Mouse (Mus musculus): ENCODE measurements around the gene Adcy4. TPM values are rescaled to one million over a fixed set of nuclear protein-coding genes. Genes with fewer than 3 reads are reported as not detected.
A peak's percentile ranks its signal among the peaks of the same experiment; 100 is the strongest.

The Adcy4 gene
- polyA plus RNA-seq, 1 experiment from 2014 or later, result 7.0 TPM

GRCm38 (mm10) chr14:55822991-55823762, 39.3 kb upstream of the Adcy4 start, which contains the start of gene Nfatc4:
Nfatc4 (plus strand) TSS chr14:55823144.
- Histone ChIP-seq H3K4me3 (replicated peaks) (peak within 1 kb of the TSS; percentile 62), H3K4me1 (replicated peaks) (peaks cover 26% of the 10 kb centered on the region), H3K9ac (peak within 1 kb of the TSS; percentile 73), H3K9me3 (no peaks in the 10 kb centered on the region), H3K4me2 (replicated peaks) (peak within 1 kb of the TSS; percentile 90), H3K27me3 (replicated peaks) (peaks cover 3% of the 10 kb centered on the region; the same call in 1 of the 2 replicates), H3K36me3 (no peaks in the 10 kb centered on the region), H3K27ac (peak within 1 kb of the TSS; percentile 95)
- ATAC-seq, result peak; percentile 89
- WGBS, result under 1% methylated on average over 41 of the region's 46 CpGs

GRCm38 (mm10) chr14:55822435-55822990, 38.6 kb upstream of the Adcy4 start:
- Histone ChIP-seq H3K4me2 (replicated peaks) (peak overlapping the region; percentile 90), H3K4me1 (replicated peaks) (peaks cover 22% of the 10 kb centered on the region), H3K9me3 (no peaks in the 10 kb centered on the region), H3K27ac (peak overlapping the region; percentile 95), H3K9ac (peak overlapping the region; percentile 73; the same call in 1 of the 2 replicates), H3K36me3 (no peaks in the 10 kb centered on the region), H3K27me3 (replicated peaks) (peaks cover 3% of the 10 kb centered on the region; the same call in 1 of the 2 replicates), H3K4me3 (replicated peaks) (peak overlapping the region; percentile 62)
- ATAC-seq, result peak; percentile 29
- 3% methylated on average over 13 of the region's 13 CpGs for WGBS

- no peak for ATAC-seq
- Histone ChIP-seq H3K4me1 (replicated peaks) (peaks cover 11% of the 10 kb centered on the region; the same call in 1 of the 2 replicates), H3K9me3 (no peaks in the 10 kb centered on the region), H3K27ac (no peak overlapping the region), H3K27me3 (replicated peaks) (no peaks in the 10 kb centered on the region), H3K4me3 (replicated peaks) (no peak overlapping the region), H3K36me3 (no peaks in the 10 kb centered on the region), H3K9ac (no peak overlapping the region), H3K4me2 (replicated peaks) (no peak overlapping the region)
- 81% methylated on average over 9 of the region's 9 CpGs for WGBS
These were observed 36.7 kb upstream of the Adcy4 start for GRCm38 (mm10) chr14:55820576-55820975.

GRCm38 (mm10) chr14:55819845-55820405, 36.0 kb upstream of the Adcy4 start:
- no peaks in the 10 kb centered on the region for H3K9me3 ChIP-seq
- ATAC-seq, result no peak
- 81% methylated on average over 7 of the region's 7 CpGs for WGBS
- H3K27ac ChIP-seq, result no peak overlapping the region
- H3K9ac ChIP-seq, result no peak overlapping the region
- H3K36me3 ChIP-seq, result no peaks in the 10 kb centered on the region
- no peak overlapping the region for H3K4me2 ChIP-seq (replicated peaks)
- H3K27me3 ChIP-seq (replicated peaks), result no peaks in the 10 kb centered on the region
- H3K4me1 ChIP-seq (replicated peaks), result peaks cover 10% of the 10 kb centered on the region; the same call in 1 of the 2 replicates
- no peak overlapping the region for H3K4me3 ChIP-seq (replicated peaks)

- Histone ChIP-seq H3K4me1 (replicated peaks) (no peaks in the 10 kb centered on the region), H3K27ac (no peak overlapping the region), H3K27me3 (replicated peaks) (no peaks in the 10 kb centered on the region), H3K4me2 (replicated peaks) (peak overlapping the region; percentile 75), H3K9ac (peak overlapping the region; percentile 31; the same call in 1 of the 2 replicates), H3K9me3 (no peaks in the 10 kb centered on the region), H3K4me3 (replicated peaks) (peak overlapping the region; percentile 42), H3K36me3 (no peaks in the 10 kb centered on the region)
- WGBS, result 19% methylated on average over 17 of the region's 17 CpGs
- ATAC-seq, result peak; percentile 93
These were observed 31.4 kb upstream of the Adcy4 start for GRCm38 (mm10) chr14:55815310-55815751.

GRCm38 (mm10) chr14:55814885-55815284, 31.0 kb upstream of the Adcy4 start:
- Histone ChIP-seq H3K9ac (peak overlapping the region; percentile 31; the same call in 1 of the 2 replicates), H3K9me3 (no peaks in the 10 kb centered on the region), H3K27ac (no peak overlapping the region), H3K4me3 (replicated peaks) (peak overlapping the region; percentile 42), H3K4me2 (replicated peaks) (peak overlapping the region; percentile 75), H3K4me1 (replicated peaks) (no peaks in the 10 kb centered on the region), H3K27me3 (replicated peaks) (no peaks in the 10 kb centered on the region), H3K36me3 (no peaks in the 10 kb centered on the region)
- peak; percentile 87 for ATAC-seq
- 20% methylated on average over 16 of the region's 16 CpGs for WGBS

- ATAC-seq, result peak; percentile 97
- H3K4me1 ChIP-seq (replicated peaks), result 0 out of 2 replicates have a peak, but pooled peaks cover 4% of the 10 kb centered on the region
- peak overlapping the region; percentile 69 for H3K27ac ChIP-seq
- no peaks in the 10 kb centered on the region for H3K27me3 ChIP-seq (replicated peaks)
- no peaks in the 10 kb centered on the region for H3K9me3 ChIP-seq
- WGBS, result 64% methylated on average over 15 of the region's 15 CpGs
- 0 out of 2 replicates have a peak overlapping the region, but pooled peaks have one; percentile 9 for H3K4me2 ChIP-seq (replicated peaks)
- H3K9ac ChIP-seq, result no peak overlapping the region
- no peaks in the 10 kb centered on the region for H3K36me3 ChIP-seq
- H3K4me3 ChIP-seq (replicated peaks), result no peak overlapping the region
These were observed 11.7 kb upstream of the Adcy4 start for GRCm38 (mm10) chr14:55795380-55796163.

- Histone ChIP-seq H3K4me1 (replicated peaks) (0 out of 2 replicates have a peak, but pooled peaks cover 4% of the 10 kb centered on the region), H3K4me2 (replicated peaks) (no peak overlapping the region), H3K9me3 (no peaks in the 10 kb centered on the region), H3K27ac (no peak overlapping the region), H3K9ac (no peak overlapping the region), H3K36me3 (no peaks in the 10 kb centered on the region), H3K4me3 (replicated peaks) (no peak overlapping the region), H3K27me3 (replicated peaks) (no peaks in the 10 kb centered on the region)
- ATAC-seq, result no peak
- WGBS, result 64% methylated on average over 2 of the region's 2 CpGs
These were observed 10.1 kb upstream of the Adcy4 start for GRCm38 (mm10) chr14:55793946-55794345.

- Histone ChIP-seq H3K27me3 (replicated peaks) (no peaks in the 10 kb centered on the region), H3K4me2 (replicated peaks) (no peak overlapping the region), H3K27ac (no peak overlapping the region), H3K4me1 (replicated peaks) (0 out of 2 replicates have a peak, but pooled peaks cover 6% of the 10 kb centered on the region), H3K4me3 (replicated peaks) (no peak overlapping the region), H3K9me3 (no peaks in the 10 kb centered on the region), H3K9ac (no peak overlapping the region), H3K36me3 (no peaks in the 10 kb centered on the region)
- no peak for ATAC-seq
- 65% methylated on average over 2 of the region's 2 CpGs for WGBS
These were observed 9.6 kb upstream of the Adcy4 start for GRCm38 (mm10) chr14:55793461-55793860.

- Histone ChIP-seq H3K4me1 (replicated peaks) (peaks cover 15% of the 10 kb centered on the region; the same call in 1 of the 2 replicates), H3K27ac (no peak within 1 kb of the TSS), H3K36me3 (no peaks in the 10 kb centered on the region), H3K4me3 (replicated peaks) (peak within 1 kb of the TSS; percentile 44), H3K27me3 (replicated peaks) (peaks cover 3% of the 10 kb centered on the region; the same call in 1 of the 2 replicates), H3K4me2 (replicated peaks) (peak within 1 kb of the TSS; percentile 76), H3K9me3 (no peaks in the 10 kb centered on the region), H3K9ac (peak within 1 kb of the TSS; percentile 35)
- ATAC-seq, result peak; percentile 79
- WGBS, result 6% methylated on average over 40 of the region's 40 CpGs
These were observed 4.6 kb upstream of the Adcy4 start, which contains the start of gene Ripk3 for GRCm38 (mm10) chr14:55788256-55789050. Ripk3 (minus strand) TSS chr14:55788865.

GRCm38 (mm10) chr14:55787731-55788130, 3.8 kb upstream of the Adcy4 start:
- Histone ChIP-seq H3K9ac (no peak overlapping the region), H3K27me3 (replicated peaks) (peaks cover 3% of the 10 kb centered on the region; the same call in 1 of the 2 replicates), H3K4me1 (replicated peaks) (peaks cover 18% of the 10 kb centered on the region; the same call in 1 of the 2 replicates), H3K27ac (no peak overlapping the region), H3K36me3 (no peaks in the 10 kb centered on the region), H3K9me3 (no peaks in the 10 kb centered on the region), H3K4me3 (replicated peaks) (peak overlapping the region; percentile 44), H3K4me2 (replicated peaks) (peak overlapping the region; percentile 76)
- 43% methylated on average over 11 of the region's 11 CpGs for WGBS
- no peak for ATAC-seq

All from intestine, embryonic 15.5 days (tissue).